Mouse (Mus musculus): ENCODE measurements around the gene Bdh2. TPM values are rescaled to one million over a fixed set of nuclear protein-coding genes. Genes with fewer than 3 reads are reported as not detected.

The Bdh2 gene
- polyA plus RNA-seq, 1 experiment from 2014 or later, result 5.8 TPM

- Histone ChIP-seq H3K27ac (ENCODE audit: low read length) (no peak overlapping the region), H3K27me3 (replicated peaks; ENCODE audit: insufficient read depth, low read length) (no peaks in the 10 kb centered on the region), H3K4me2 (replicated peaks; ENCODE audit: low read depth, low read length) (no peak overlapping the region), H3K4me1 (ENCODE audit: insufficient read depth, low read depth, low read length) (no peaks in the 10 kb centered on the region), H3K4me3 (ENCODE audit: low read depth, low read length) (no peak overlapping the region), H3K36me3 (ENCODE audit: insufficient read depth, low read length) (0 out of 2 replicates have a peak, but pooled peaks cover 7% of the 10 kb centered on the region), H3K9me3 (ENCODE audit: low read length) (no peaks in the 10 kb centered on the region), H3K9ac (replicated peaks; ENCODE audit: low read depth) (no peak overlapping the region)
- TF ChIP-seq CTCF (IDR thresholded peaks at IDR 0.05) (no peak), EP300 (IDR thresholded peaks at IDR 0.05) (no peak)
- ATAC-seq, result no peak
- WGBS, result 93% methylated on average over 6 of the region's 6 CpGs
- DNase-seq (ENCODE audit: low spot score), result no peak
These were observed 29.2 kb upstream of the Bdh2 start for GRCm38 (mm10) chr3:135251825-135252224.

DNA sequence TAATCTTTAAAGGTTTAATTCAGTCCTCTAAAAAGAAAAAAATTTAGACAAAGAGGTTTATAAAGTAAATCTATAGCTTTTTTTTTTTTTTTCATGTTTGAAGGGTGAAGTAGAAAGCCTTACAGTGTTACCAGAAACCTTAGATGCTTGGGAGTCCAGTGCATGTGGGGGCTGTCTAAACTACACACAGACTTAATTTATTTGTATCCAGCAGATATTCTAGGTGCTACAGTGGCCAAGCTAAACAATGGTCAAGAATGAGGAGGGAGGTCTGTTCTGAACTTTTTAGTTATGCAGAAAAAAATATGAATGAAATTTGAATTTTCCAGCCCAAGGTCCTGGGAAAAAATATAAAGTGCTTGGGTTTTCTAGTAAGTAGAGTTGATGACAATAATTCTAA lies 26.2 kb upstream of the Bdh2 start:
- no peak for DNase-seq (ENCODE audit: low spot score)

DNA sequence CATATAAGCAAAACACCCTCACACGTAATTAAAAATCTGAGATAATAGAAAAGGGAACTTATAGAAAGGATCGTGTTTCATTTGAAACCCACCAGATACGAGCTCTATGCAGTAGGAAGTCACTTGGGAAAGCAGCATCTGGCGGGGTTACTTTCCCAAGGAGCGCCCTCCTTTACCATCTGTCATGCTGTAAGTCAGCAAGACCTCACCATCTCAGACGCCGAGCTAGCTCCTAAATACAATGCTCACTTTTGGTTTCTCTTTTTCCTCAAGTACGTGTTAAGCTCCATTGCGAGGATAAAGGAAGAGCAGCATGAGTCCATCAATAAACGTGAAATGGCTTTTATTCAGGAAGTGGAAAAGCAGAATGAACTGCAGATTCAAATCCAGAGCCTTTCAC lies 22.1 kb upstream of the Bdh2 start:
- ATAC-seq, result no peak
- Histone ChIP-seq H3K4me1 (ENCODE audit: insufficient read depth, low read depth, low read length) (no peaks in the 10 kb centered on the region), H3K4me3 (ENCODE audit: low read depth, low read length) (no peak overlapping the region), H3K27ac (ENCODE audit: low read length) (no peak overlapping the region), H3K9me3 (ENCODE audit: low read length) (no peaks in the 10 kb centered on the region), H3K36me3 (ENCODE audit: insufficient read depth, low read length) (peaks cover 6% of the 10 kb centered on the region; the same call in 1 of the 2 replicates), H3K4me2 (replicated peaks; ENCODE audit: low read depth, low read length) (no peak overlapping the region), H3K9ac (replicated peaks; ENCODE audit: low read depth) (no peak overlapping the region), H3K27me3 (replicated peaks; ENCODE audit: insufficient read depth, low read length) (no peaks in the 10 kb centered on the region)
- 89% methylated on average over 10 of the region's 10 CpGs for WGBS
- TF ChIP-seq CTCF (IDR thresholded peaks at IDR 0.05) (no peak), EP300 (IDR thresholded peaks at IDR 0.05) (no peak)
- DNase-seq (ENCODE audit: low spot score), result no peak

More for the DNA sequence above, 26.2 kb upstream of the Bdh2 start:
- no peaks in the 10 kb centered on the region for H3K4me1 ChIP-seq (ENCODE audit: insufficient read depth, low read depth, low read length)
- no peak overlapping the region for H3K4me2 ChIP-seq (replicated peaks; ENCODE audit: low read depth, low read length)
- TF ChIP-seq CTCF (IDR thresholded peaks at IDR 0.05) (no peak), EP300 (IDR thresholded peaks at IDR 0.05) (no peak)
- ATAC-seq, result no peak
- H3K9ac ChIP-seq (replicated peaks; ENCODE audit: low read depth), result no peak overlapping the region
- no peaks in the 10 kb centered on the region for H3K36me3 ChIP-seq (ENCODE audit: insufficient read depth, low read length)
- H3K27me3 ChIP-seq (replicated peaks; ENCODE audit: insufficient read depth, low read length), result no peaks in the 10 kb centered on the region
- H3K27ac ChIP-seq (ENCODE audit: low read length), result no peak overlapping the region
- no peaks in the 10 kb centered on the region for H3K9me3 ChIP-seq (ENCODE audit: low read length)
- no peak overlapping the region for H3K4me3 ChIP-seq (ENCODE audit: low read depth, low read length)

- Histone ChIP-seq H3K27me3 (replicated peaks; ENCODE audit: insufficient read depth, low read length) (no peaks in the 10 kb centered on the region), H3K9ac (replicated peaks; ENCODE audit: low read depth) (no peak overlapping the region), H3K9me3 (ENCODE audit: low read length) (no peaks in the 10 kb centered on the region), H3K4me1 (ENCODE audit: insufficient read depth, low read depth, low read length) (no peaks in the 10 kb centered on the region), H3K4me2 (replicated peaks; ENCODE audit: low read depth, low read length) (no peak overlapping the region), H3K36me3 (ENCODE audit: insufficient read depth, low read length) (peaks cover 6% of the 10 kb centered on the region; the same call in 1 of the 2 replicates), H3K27ac (ENCODE audit: low read length) (no peak overlapping the region), H3K4me3 (ENCODE audit: low read depth, low read length) (no peak overlapping the region)
- ATAC-seq, result no peak
- DNase-seq (ENCODE audit: low spot score), result no peak
- WGBS, result 93% methylated on average over 7 of the region's 7 CpGs
- TF ChIP-seq EP300 (IDR thresholded peaks at IDR 0.05) (no peak), CTCF (IDR thresholded peaks at IDR 0.05) (no peak)
These were observed 20.8 kb upstream of the Bdh2 start for GRCm38 (mm10) chr3:135260233-135260632.

DNA sequence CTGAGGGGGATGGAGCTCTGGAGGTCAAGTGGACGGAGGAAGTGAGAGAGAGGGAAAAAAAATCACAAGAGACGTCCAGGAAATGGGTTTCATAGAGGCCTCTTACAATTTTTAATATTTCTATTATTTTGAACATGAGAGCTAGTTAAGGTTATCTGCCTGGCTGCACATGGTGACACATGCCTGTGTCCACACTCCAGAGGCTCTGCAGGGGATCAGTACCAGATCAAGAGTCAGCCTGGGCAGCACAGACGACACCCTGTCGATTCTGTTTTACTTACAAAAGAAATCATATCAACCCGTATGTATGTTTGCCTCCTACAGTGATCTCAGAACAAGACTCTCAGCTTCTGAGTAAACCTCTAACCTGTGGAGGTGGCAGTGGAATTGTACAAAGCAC lies 12.4 kb upstream of the Bdh2 start:
- WGBS, result 78% methylated on average over 5 of the region's 5 CpGs
- Histone ChIP-seq H3K9ac (replicated peaks; ENCODE audit: low read depth) (no peak overlapping the region), H3K4me1 (ENCODE audit: insufficient read depth, low read depth, low read length) (no peaks in the 10 kb centered on the region), H3K27me3 (replicated peaks; ENCODE audit: insufficient read depth, low read length) (no peaks in the 10 kb centered on the region), H3K4me3 (ENCODE audit: low read depth, low read length) (no peak overlapping the region), H3K36me3 (ENCODE audit: insufficient read depth, low read length) (peaks cover 3% of the 10 kb centered on the region; the same call in 1 of the 2 replicates), H3K9me3 (ENCODE audit: low read length) (no peaks in the 10 kb centered on the region), H3K27ac (ENCODE audit: low read length) (no peak overlapping the region), H3K4me2 (replicated peaks; ENCODE audit: low read depth, low read length) (no peak overlapping the region)
- DNase-seq (ENCODE audit: low spot score) (no peak), ATAC-seq (no peak)
- TF ChIP-seq EP300 (IDR thresholded peaks at IDR 0.05) (no peak), CTCF (IDR thresholded peaks at IDR 0.05) (no peak)

DNA sequence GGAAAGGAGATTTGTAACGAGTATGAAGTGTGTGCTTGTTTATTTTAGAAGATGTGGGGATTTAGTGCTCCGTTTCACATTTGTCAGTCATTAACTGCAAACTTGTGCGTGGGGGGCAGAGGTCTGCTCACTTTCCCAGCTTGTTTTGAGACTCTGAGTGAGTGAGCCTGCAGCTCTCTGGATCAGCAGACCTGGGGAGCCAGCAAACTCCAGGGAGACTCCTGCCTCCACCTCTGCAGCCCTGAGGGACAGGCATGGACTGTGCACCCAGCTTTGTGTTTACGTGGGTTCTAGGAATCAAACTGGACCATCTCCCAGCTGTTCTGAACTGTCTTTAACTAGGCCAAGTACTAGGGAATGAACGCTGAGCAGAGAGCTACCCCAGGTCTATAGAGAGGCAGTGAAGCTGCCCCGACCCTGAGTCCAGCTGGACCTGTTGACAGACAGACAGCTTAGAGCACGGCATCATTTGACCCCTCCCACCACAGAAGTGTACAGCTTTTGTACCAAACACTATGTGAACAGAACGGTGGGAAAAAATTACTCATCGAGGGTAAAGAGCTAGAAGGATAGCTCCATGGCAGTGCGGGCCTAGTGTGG lies 11.5 kb upstream of the Bdh2 start:
- no peak overlapping the region for H3K27ac ChIP-seq (ENCODE audit: low read length)
- H3K4me1 ChIP-seq (ENCODE audit: insufficient read depth, low read depth, low read length), result no peaks in the 10 kb centered on the region
- 77% methylated on average over 10 of the region's 10 CpGs for WGBS
- no peak overlapping the region for H3K4me3 ChIP-seq (ENCODE audit: low read depth, low read length)
- no peak for TF ChIP-seq CTCF (IDR thresholded peaks at IDR 0.05)
- no peak for TF ChIP-seq EP300 (IDR thresholded peaks at IDR 0.05)
- no peak overlapping the region for H3K9ac ChIP-seq (replicated peaks; ENCODE audit: low read depth)
- peaks cover 3% of the 10 kb centered on the region; the same call in 1 of the 2 replicates for H3K36me3 ChIP-seq (ENCODE audit: insufficient read depth, low read length)
- DNase-seq (ENCODE audit: low spot score) (no peak), ATAC-seq (no peak)
- no peaks in the 10 kb centered on the region for H3K27me3 ChIP-seq (replicated peaks; ENCODE audit: insufficient read depth, low read length)
- no peaks in the 10 kb centered on the region for H3K9me3 ChIP-seq (ENCODE audit: low read length)
- H3K4me2 ChIP-seq (replicated peaks; ENCODE audit: low read depth, low read length), result no peak overlapping the region

DNA sequence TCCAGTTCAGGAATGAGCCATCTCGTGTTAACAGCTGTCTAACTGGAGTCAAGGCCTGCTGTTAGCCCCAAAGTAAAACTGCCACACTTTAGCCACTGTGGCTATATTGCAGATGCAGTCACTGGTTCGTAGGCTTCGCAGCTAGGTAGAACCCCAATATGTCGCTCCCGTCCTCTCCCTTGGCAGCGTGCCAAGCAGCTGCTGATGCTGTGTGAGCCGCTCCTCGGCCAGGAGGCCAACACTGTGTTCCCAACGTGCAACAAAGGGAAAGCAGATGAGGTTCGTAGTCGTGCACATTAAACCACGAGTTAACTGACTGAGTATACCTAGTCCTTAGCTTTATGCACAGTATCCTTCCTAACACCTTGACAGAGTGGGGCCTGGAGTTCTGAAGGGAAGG lies 8.4 kb upstream of the Bdh2 start:
- Histone ChIP-seq H3K36me3 (ENCODE audit: insufficient read depth, low read length) (peaks cover 3% of the 10 kb centered on the region; the same call in 1 of the 2 replicates), H3K4me3 (ENCODE audit: low read depth, low read length) (no peak overlapping the region), H3K27ac (ENCODE audit: low read length) (no peak overlapping the region), H3K4me1 (ENCODE audit: insufficient read depth, low read depth, low read length) (no peaks in the 10 kb centered on the region), H3K4me2 (replicated peaks; ENCODE audit: low read depth, low read length) (no peak overlapping the region), H3K9me3 (ENCODE audit: low read length) (no peaks in the 10 kb centered on the region), H3K27me3 (replicated peaks; ENCODE audit: insufficient read depth, low read length) (no peaks in the 10 kb centered on the region), H3K9ac (replicated peaks; ENCODE audit: low read depth) (no peak overlapping the region)
- TF ChIP-seq CTCF (IDR thresholded peaks at IDR 0.05) (no peak), EP300 (IDR thresholded peaks at IDR 0.05) (no peak)
- 64% methylated on average over 12 of the region's 12 CpGs for WGBS
- DNase-seq (ENCODE audit: low spot score) (no peak), ATAC-seq (no peak)

Measured in lung, postnatal 0 days (tissue).